Comparison of ENCODE assay signal across 14 mouse cellular contexts in the genomic region with DNA sequence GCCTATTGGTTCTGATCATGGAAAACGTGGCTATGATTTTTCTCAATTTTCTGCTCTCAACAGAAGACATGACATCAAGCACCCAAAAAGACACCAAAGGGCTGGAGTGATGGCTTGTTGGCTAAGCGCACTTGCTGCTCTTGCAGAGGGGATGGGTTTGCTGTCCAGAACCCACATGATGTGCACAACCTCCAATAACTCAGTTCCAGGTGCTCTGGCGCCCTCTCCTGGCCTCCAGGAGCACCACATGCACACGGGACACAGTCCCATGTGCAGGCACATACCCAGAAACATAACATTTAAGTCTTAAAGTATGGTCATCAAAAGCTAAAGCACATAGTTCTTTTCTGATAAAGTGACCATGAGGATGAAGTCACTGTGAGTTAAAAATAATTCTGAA.
DNase-seq lines count a peak whose midpoint lies in the region; ATAC-seq and TF ChIP-seq lines count a peak whose summit lies in the region.
"Had no signal": no experiment of that assay in that cellular context is flagged by ENCODE, and none has a peak within 500 bp of the region (broad histone marks: within the 10 kb centered on the region; RNA-seq: fewer than 3 reads in every experiment).

No protein-coding gene starts in this region.

- no peak overlapping the region for H3K4me2 ChIP-seq in kidney, embryonic 14.5 days (replicated peaks; ENCODE audit: low read depth, low read length)
- H3K4me2 ChIP-seq: limb, embryonic 13.5 days; midbrain, embryonic 11.5 days had no signal

- no peak for TF ChIP-seq POLR2A in cerebellum, adult 2 months (IDR thresholded peaks at IDR 0.05; ENCODE audit: borderline replicate concordance, insufficient read depth, low read length)
- TF ChIP-seq POLR2A in thymus, adult 2 months (IDR thresholded peaks at IDR 0.05; ENCODE audit: control insufficient read depth, extremely low read depth, insufficient read depth, low read length, poor library complexity): no peak
- no peak for TF ChIP-seq POLR2A in small intestine, adult 2 months (IDR thresholded peaks at IDR 0.05; ENCODE audit: low read depth, low read length)

- no peaks in the 10 kb centered on the region for H3K36me3 ChIP-seq in kidney, embryonic 14.5 days (ENCODE audit: control insufficient read depth, insufficient read depth, low read length)
- H3K36me3 ChIP-seq in thymus, adult 2 months (ENCODE audit: control insufficient read depth, insufficient read depth, low read length): no peaks in the 10 kb centered on the region
- H3K36me3 ChIP-seq in small intestine, adult 2 months (ENCODE audit: control insufficient read depth, insufficient read depth, low read length): no peaks in the 10 kb centered on the region
- H3K36me3 ChIP-seq: hindbrain, embryonic 10.5 days; limb, embryonic 13.5 days had no signal

- no peak overlapping the region for H3K27ac ChIP-seq in cerebellum, adult 2 months (ENCODE audit: insufficient read depth, low read length)
- no peak overlapping the region for H3K27ac ChIP-seq in kidney, embryonic 14.5 days (ENCODE audit: low read depth, low read length)
- no peak overlapping the region for H3K27ac ChIP-seq in thymus, adult 2 months (ENCODE audit: control insufficient read depth, insufficient read depth, low read length)
- H3K27ac ChIP-seq in small intestine, adult 2 months (ENCODE audit: insufficient read depth, low read depth, low read length): no peak overlapping the region
- H3K27ac ChIP-seq: hindbrain, embryonic 10.5 days; limb, embryonic 13.5 days had no signal

- WGBS in cerebellum, adult 2 months: 74% methylated on average over 4 of the region's 4 CpGs
- WGBS in kidney, embryonic 14.5 days: 68% methylated on average over 4 of the region's 4 CpGs
- 76% methylated on average over 4 of the region's 4 CpGs for WGBS in thymus, adult 2 months
- WGBS in small intestine, adult 2 months: 70% methylated on average over 4 of the region's 4 CpGs

- H3K9ac ChIP-seq in kidney, embryonic 14.5 days (ENCODE audit: low read depth, low read length): no peak overlapping the region
- H3K9ac ChIP-seq: limb, embryonic 13.5 days had no signal

- H3K4me3 ChIP-seq in cerebellum, adult 2 months (replicated peaks; ENCODE audit: insufficient read depth, low read depth, low read length): no peak overlapping the region
- no peak overlapping the region for H3K4me3 ChIP-seq in kidney, embryonic 14.5 days (ENCODE audit: low read length)
- H3K4me3 ChIP-seq in thymus, adult 2 months (ENCODE audit: control insufficient read depth, insufficient read depth, low read length): no peak overlapping the region
- no peak overlapping the region for H3K4me3 ChIP-seq in small intestine, adult 2 months (ENCODE audit: low read depth, low read length)
- H3K4me3 ChIP-seq: hindbrain, embryonic 10.5 days; limb, embryonic 13.5 days had no signal

- ATAC-seq in kidney, embryonic 14.5 days (ENCODE audit: low FRiP score, low TSS enrichment): no peak

- H3K27me3 ChIP-seq in cerebellum, adult 2 months (ENCODE audit: control insufficient read depth, insufficient read depth, low read length): no peaks in the 10 kb centered on the region
- H3K27me3 ChIP-seq in kidney, embryonic 14.5 days (ENCODE audit: control insufficient read depth, insufficient read depth, low read length): no peaks in the 10 kb centered on the region
- H3K27me3 ChIP-seq in thymus, adult 2 months (ENCODE audit: control insufficient read depth, insufficient read depth, low read length): no peaks in the 10 kb centered on the region
- no peaks in the 10 kb centered on the region for H3K27me3 ChIP-seq in small intestine, adult 2 months (ENCODE audit: control insufficient read depth, insufficient read depth, low read length)
- H3K27me3 ChIP-seq: limb, embryonic 13.5 days had no signal

- peak; percentile 24; the same call in 1 of the 2 replicates for TF ChIP-seq CTCF in cerebellum, adult 2 months (IDR thresholded peaks at IDR 0.05; ENCODE audit: borderline replicate concordance, insufficient read depth, low read depth, low read length)
- TF ChIP-seq CTCF in thymus, adult 2 months (IDR thresholded peaks at IDR 0.05; ENCODE audit: borderline replicate concordance, control insufficient read depth, extremely low read depth, insufficient read depth, low read length, poor library complexity): peak; percentile 57; the same call in 1 of the 2 replicates
- peak; percentile 43; the same call in 1 of the 2 replicates for TF ChIP-seq CTCF in small intestine, adult 2 months (IDR thresholded peaks at IDR 0.05; ENCODE audit: extremely low read depth, insufficient read length, insufficient replicate concordance, low read depth, low read length)

- no peaks in the 10 kb centered on the region for H3K9me3 ChIP-seq in kidney, embryonic 14.5 days (ENCODE audit: control insufficient read depth, low read length)
- H3K9me3 ChIP-seq: hindbrain, embryonic 10.5 days; limb, embryonic 13.5 days had no signal

- DNase-seq in cerebellum, adult 2 months: no peak
- no peak for DNase-seq in cerebellum, postnatal 10 days
- DNase-seq in kidney, postnatal 10 days: peak; percentile 8
- DNase-seq in thymus, adult 2 months: no peak
- no peak for DNase-seq in thymus, postnatal 36 days
- no peak for DNase-seq in left cerebral cortex, adult 18-20 months (ENCODE audit: low spot score in 2 of 2)
- DNase-seq: embryo, embryonic 11 days; gastrocnemius, postnatal 36 days; right cerebral cortex, postnatal 4 days had no signal

- no peaks in the 10 kb centered on the region for H3K4me1 ChIP-seq in cerebellum, adult 2 months (ENCODE audit: control insufficient read depth, insufficient read depth, low read length)
- H3K4me1 ChIP-seq in kidney, embryonic 14.5 days (ENCODE audit: control insufficient read depth, insufficient read depth, low read length): no peaks in the 10 kb centered on the region
- H3K4me1 ChIP-seq in thymus, adult 2 months (replicated peaks; ENCODE audit: control insufficient read depth, insufficient read depth, low read length): peaks cover 5% of the 10 kb centered on the region
- no peaks in the 10 kb centered on the region for H3K4me1 ChIP-seq in small intestine, adult 2 months (ENCODE audit: control insufficient read depth, insufficient read depth, insufficient read length, low read length)
- H3K4me1 ChIP-seq: hindbrain, embryonic 10.5 days had no signal
